Mouse (Mus musculus): ENCODE data around the gene Alg6.
A peak's percentile ranks its signal among the peaks of the same experiment; 100 is the strongest.

Gene Alg6

DNA sequence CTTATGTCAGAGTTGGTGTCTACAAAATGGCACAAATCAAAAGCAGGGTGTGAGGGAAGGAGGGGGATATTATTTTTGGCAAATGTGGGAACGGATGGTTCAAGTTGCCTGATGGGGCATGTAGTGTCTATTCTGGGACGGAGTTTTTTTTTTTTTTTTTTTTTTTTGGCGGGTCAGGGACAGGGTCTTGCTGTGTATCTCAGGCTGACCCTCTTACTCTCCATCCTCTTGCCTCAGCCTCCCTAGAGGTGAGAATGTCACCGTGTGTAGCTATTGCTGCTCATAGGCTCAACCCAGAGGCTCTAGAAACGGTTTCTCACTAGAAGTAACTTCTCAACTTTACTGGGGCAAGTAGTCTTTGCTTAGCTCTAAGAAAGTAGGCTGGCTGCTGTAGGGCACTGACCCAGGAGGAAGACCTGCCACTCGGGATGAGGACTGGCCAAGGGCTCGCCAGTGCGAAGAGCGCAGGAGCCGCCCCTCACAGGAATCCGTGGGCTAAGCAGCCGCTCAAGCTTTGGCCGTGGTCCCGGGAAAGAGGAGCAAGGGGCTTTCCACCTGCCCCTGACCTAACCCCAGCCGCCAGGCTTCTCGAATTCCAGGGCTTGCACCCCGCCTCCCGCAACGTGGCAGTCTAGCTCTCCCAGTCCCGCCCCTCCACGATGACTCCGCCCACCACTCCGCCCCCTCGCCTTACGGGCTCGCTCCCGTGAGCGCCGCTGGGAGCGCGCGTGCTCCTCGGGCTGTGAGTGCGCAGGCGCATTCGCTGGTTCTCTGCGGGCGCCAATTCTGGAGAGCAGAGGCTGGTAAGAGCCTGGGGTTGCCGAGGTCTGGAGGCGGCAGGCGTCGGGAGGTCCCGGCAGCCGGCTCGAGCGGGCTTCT is at the start of gene Alg6:
TSS of gene Alg6 (plus strand) at position 761 of the 879 bp plus-strand sequence.
- peak; percentile 97 for DNase-seq

- DNase-seq: no peak
Measured at GRCm38 (mm10) chr4:99670203-99670851, 45.1 kb upstream of the Alg6 start.

- DNase-seq: no peak
Measured at GRCm38 (mm10) chr4:99675191-99675590, 40.3 kb upstream of the Alg6 start.

DNA sequence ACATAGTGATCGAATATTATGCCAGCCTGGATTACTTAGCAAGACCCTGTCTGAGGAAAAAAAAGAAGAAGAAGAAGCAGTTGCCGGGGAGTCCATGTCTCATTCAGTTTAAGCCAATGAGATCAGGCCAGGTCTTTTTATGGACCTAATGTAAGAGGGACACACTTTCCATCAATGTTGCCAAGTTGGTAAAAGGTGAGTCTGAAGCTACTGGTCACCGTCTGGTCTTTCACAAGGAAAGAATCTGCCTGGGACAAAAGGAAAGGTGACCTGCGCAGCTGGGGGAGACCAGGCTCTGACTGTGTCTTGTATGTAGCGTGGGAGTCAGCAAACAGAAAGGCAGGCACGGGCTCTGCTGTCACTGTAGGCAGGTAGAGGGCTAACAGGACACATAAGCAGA is 31.5 kb upstream of the Alg6 start:
- DNase-seq: no peak

GRCm38 (mm10) chr4:99686308-99686707 is 29.2 kb upstream of the Alg6 start:
- DNase-seq: no peak

GRCm38 (mm10) chr4:99712583-99713183 is 2.8 kb upstream of the Alg6 start:
- peak; percentile 87 for DNase-seq

- no peak for DNase-seq
Measured at GRCm38 (mm10) chr4:99713971-99714370, 1.5 kb upstream of the Alg6 start.

DNA sequence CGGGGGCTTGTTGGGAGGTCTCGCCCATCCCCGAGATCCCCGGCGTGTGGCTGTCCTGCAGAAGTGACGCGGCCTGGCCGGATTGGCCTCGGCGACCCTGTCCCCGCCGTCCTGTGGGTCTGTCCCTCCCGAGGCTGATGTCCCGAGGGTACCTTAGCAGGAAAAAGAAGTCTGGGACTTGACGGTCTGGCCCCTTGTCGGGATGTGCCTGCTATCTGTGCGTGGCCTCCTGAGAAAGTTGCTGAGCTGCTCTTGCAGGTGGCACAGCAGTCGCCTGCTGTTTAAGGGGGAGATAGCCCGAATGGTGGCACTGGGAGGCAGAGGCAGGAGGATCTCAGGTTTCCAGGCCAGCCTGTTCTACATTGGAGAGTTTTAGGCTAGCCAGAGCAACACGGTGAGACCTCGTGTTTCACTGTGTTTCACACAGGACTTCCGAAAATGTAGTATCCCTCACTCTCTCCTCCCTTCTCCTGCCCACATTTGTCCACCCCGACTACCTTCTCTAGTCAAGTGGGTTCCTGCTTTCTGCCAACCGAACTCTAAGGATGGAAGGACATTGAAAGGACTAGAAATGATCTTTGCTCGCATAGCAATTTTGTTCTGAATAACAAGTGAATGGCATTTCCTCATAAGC is 436 bp downstream of the Alg6 start:
- DNase-seq: no peak

DNA sequence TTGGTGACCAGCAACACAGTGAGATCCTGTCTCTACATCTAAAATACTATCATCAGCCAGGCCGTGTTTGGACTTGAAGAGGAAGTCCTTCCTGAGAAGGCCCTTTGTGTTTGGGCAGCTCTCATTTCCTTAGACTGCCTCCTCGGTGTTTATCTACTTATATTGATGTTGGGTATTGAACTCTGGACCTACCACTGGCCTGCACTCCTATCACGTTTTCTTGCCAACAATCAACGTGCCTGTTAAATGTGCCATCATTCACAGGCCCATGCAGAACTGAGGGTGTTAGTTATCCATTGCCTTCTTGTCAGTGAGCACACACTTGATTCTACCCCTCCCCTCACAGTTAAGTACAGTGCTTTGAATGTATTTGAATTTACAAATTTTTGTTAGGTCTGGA is 2.4 kb downstream of the Alg6 start:
- no peak for DNase-seq

- DNase-seq: no peak
Measured at GRCm38 (mm10) chr4:99724331-99724730, 8.9 kb downstream of the Alg6 start.

DNA sequence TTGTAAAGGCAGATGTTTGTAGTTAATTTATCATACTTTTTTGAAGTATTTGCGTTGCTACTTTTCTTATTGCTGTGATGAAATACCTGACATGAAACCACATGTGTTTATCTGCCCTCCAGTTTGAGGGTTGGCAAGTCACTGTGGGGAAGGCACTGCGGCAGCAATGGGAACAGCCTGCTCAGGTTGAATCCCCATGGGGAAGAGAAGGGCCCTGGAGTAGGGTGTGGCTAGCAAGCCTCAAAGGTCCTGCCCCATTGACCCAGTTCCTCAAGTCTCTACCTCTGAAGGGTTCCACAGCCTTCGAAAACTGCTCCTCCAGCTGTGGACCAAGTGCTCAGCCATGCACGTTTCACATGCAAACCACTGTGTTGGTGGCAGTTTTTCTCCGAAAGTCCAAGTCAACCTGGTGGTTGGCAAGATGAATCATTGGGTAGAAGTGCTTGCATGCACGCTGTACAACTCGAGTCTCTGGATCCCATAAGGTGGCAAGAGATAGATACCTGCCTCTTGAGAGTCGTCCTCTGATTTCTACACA is 10.5 kb downstream of the Alg6 start:
- DNase-seq: no peak

DNA sequence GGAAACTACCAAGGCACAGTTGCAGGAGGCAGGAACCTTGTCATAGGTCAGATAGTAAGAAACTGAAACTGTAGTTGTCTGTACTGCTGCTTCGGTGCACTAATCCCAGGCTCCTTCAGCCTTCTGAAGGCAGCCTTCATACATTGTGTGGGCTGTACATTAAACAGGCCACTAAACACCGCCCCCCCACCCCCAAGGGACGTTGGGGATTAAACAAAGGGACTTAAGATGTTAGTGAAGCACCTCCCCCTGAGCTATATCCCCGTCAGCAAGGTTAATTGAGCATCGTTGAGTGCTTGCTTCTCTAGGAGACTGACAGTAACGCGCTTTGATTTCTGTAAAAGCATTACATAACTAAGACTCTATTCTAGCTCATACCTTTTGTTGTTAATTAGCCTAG is 24.4 kb downstream of the Alg6 start:
- DNase-seq: no peak

DNA sequence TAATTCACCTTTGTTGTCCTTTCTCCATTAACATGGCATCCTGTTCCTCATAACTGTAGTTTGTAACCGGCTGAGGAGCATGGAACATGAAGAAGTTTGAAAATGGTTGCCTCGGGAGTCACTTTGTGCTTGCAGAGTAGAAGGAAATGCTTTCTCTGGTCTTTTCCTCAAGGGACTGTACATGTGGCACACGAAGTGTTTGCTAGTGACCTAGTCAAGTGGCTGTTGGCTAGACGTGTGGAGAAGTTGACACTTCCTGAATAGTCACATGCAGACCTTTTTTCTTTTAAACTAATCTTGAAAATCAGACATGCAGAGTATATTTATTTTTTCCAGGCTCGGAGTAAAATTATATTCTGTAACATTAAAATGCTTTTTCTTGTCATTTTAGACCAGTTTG is 37.0 kb downstream of the Alg6 start:
- DNase-seq: no peak

- no peak for DNase-seq
Measured at GRCm38 (mm10) chr4:99766303-99766702, 50.8 kb downstream of the Alg6 start.

GRCm38 (mm10) chr4:99766753-99767152 is 51.3 kb downstream of the Alg6 start:
- no peak for DNase-seq

DNA sequence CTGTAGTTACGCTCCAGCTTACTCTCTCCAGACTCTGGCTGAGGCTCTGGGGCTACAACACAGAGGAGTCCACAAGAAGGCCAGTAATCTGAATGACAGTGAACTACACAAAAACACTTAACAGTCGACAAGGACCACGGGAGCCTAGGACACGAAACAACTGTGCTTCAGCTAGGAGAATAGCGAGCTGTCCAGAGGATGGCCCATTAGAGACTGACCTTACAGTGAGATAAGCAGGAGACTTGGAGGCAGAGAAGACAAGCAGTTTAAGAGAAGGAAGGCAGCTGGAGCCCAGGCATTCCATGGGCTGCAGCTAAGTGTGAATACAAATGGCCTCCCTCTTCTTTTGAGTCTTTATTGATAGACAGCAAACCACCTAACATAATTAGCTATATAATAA is 55.1 kb downstream of the Alg6 start:
- DNase-seq: no peak

DNA sequence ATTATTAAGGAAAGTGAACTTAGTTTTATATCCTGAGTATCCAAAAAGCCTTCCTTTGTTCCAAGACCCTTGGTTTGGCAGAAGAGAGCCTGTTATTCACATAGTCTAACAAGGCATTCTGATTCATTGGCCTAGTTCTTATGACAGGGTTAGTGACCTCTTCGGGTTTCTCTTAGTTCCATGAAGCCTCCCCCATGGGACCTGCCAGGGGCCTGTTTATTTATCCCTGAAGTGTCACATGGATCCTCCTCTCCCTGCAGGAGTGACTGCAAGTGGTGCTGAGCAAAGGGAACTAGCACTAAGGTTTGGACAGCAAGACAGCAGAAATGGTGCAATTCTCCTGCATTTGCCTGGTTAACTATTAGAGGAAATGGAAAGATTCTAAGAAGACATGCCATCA is 57.6 kb downstream of the Alg6 start:
- DNase-seq: no peak

- DNase-seq: no peak
Measured at GRCm38 (mm10) chr4:99792365-99792764, 76.9 kb downstream of the Alg6 start.
